Mouse (Mus musculus) cerebellum, postnatal 25 days (tissue): Measurements from ENCODE around the gene Snx32.
A peak's percentile ranks its signal among the peaks of the same experiment; 100 is the strongest.

Experiments used
- DNase-seq, 2 experiments: peaks; one replicate each; pipeline ENCODE4 v3.0.0; 2021; ENCODE audit warnings: mixed read lengths in 2 of 2

Snx32 gene

DNA sequence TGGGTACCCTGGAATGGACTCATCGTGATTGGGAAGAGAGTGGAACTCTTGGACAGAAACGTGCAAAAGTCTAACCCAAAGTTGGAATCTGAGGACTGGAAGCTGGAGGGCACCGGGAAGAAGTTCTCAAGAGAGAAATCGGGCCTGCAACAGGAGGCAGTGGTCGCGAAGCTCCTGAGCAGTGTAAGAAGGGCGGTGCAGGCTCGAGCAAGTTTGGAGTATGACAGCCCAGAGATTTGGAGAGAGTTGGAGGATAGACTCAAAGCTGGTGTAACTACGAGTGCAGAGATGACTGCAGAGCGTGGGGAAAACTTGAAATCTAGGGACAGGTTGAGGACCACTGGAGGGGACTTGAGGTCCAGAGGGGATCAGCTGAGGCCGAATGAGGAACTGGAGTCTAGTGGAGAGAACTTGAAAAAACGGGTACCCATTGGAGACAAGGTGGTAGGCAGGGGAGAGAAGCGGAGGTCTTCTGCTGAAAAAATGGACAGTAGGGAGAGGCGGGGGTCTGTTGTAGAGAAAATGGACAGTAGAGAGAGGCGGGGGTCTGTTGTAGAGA is 815 bp upstream of the Snx32 start:
- no peak for DNase-seq

DNA sequence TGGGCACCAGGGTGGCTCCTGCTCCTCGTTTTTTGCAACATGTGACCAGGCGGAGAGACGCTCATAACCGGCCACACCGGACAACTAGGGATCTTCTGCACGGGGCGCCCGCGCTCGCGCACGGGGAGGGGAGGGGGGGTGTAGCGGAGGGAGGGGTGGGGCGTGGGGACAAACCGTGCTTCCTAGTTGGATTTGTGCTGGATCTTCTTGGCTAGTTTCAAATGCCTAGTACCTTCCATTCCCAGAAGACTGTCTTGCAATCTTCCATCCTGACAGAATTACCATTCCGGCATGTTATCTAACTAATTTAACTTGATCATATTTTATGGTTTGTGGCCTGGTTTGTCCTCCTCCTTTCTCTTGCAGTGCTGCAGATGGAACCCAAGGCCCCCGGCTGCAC is 6.7 kb downstream of the Snx32 start, which contains the start of gene 1700020D05Rik:
TSS of gene 1700020D05Rik (minus strand) at position 101 of the 400 bp plus-strand sequence.
- no peak for DNase-seq

DNA sequence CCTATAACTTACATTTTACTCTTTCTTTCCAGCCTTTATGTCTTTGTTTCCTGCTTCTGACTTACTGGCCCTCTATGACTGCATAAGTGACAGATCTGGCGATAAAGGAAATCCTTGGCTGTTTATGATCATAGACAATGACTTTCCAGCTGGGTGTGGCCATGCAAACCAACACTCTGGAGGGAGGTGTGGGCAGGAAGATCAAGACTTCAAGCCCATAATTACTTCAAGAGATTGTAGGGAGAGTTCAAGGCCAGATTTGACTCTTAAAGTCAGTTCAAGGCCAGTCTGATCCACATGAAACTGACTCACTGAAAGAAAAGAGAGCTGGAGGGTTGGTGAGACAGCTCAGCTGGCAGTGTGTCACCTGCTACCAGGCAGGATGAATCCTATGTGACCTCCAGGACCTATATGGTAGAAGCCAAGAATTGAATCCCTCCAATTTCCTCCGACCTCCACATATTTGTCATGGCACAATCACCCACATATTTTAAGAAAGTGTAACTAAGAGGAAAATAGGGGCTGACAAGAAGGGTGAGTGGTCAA is 9.9 kb downstream of the Snx32 start:
- DNase-seq: no peak

GRCm38 (mm10) chr19:5496052-5496370 is 14.3 kb downstream of the Snx32 start:
- no peak for DNase-seq

DNA sequence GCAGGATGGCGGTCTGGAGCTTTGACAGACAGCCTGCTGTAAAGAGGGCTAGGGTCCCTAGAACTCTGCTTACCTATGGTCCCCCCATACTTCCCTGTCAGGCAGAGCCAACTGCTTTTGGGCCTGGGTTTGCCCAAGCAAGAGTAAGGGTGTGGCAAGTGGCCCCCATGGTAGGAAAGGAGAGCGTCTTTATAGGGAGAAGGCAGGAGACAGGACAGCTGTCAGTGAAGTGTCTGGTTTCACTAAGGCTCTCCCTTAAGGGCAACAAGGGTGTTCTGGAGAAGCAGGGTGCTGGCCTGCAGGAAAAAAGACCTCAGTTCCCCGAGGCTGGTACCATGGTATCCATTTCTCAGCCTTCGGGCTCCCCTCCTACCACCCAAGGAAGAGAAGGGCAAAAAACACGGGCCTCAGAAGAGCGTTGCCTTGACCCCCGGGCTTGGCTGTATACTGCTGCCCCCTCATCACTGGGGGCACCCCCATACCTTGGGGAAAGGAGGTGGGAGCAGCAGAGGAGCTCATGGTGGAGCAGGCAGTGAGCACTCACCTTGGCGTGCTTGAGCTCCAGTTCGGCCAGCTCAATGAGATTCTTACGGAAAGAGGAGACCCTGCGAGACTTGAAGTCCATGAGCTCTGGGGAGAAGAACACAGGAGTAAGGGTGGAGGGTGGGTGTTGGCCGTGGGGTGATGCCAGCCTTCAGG is 14.8 kb downstream of the Snx32 start:
- DNase-seq: no peak

DNA sequence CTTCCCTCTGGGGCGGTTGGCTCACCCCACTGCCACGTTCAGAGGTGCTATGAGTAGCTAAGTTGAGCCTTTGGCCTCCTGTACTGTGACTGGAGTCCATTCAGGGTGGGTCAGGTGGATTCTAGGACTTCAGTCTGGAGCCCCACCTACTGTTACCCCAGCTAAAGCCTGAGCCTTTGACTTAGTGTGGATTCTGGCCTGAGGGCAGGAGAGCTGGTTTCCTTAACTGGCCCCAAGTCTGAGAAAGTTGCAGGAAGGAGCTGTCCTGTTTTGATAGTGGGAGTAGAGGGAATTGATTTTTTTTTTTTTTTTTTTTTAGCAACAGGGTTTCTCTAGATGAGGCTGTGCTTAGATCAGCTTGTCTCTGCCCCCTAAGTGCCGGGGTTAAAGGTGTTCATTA is 16.0 kb downstream of the Snx32 start:
- no peak for DNase-seq

DNA sequence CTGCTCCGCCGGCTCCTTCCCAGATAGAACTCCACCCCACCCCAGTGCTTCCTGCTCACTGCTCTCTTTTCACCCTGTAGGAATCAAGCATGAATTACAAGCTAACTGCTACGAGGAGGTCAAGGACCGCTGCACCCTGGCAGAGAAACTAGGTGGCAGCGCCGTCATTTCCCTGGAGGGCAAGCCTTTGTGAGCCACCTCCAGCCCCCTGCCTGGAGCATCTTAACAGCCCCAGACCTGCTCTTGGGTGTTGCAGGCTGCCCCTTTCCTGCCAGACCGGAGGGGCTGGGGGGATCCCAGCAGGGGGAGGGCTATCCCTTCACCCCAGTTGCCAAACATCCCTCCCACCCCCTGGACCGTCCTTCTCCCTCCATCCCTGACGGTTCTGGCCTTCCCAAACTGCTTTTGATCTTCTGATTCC is 17.0 kb downstream of the Snx32 start:
- DNase-seq: peak; percentile 24 to 27

- DNase-seq: peak in 1 of 2 experiments; percentile 16
Observed at GRCm38 (mm10) chr19:5492641-5493040, 17.7 kb downstream of the Snx32 start.

DNA sequence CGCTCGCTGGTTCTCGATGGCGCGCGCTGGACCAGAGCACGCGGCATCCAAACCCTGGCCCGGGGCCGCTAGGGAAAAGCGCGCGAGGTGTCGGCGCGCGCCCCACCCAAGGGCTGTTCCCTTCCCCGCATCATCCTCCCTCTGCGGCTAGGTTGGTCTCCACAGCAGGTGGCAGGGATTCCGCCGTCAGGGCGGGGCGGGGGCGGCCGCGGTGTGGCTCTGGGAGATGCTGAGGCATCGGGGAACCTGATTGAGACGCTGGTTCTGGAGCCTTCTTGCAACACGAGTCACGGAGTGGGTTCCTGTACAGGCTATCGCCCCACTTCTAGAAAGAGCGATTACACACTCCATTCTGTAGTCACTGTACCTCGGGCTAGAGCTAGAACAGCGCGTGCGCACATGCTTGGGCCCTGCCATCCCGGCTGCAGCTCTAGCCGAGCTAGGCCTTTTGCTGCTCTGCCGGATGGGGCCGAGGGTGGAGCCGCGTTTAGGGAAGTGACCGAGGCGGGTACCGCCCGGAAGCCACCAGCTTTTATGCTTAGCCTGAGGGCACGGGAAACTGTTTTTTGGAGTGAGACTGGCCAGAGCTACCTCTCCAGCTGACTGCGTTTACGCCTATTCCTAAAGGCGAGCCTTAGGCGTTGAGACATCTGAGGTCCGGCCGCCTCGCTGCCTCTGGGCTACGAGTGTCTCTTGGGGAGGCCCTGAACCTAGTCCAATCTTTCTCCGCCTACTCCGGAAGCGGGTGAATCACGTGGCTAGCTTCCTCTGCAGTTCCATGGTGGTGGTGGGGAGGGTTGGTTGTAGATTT is 19.2 kb downstream of the Snx32 start:
- DNase-seq: peak; percentile 85

- DNase-seq: peak; percentile 95 to 97
Observed at GRCm38 (mm10) chr19:5490313-5490897, 19.9 kb downstream of the Snx32 start, which contains the start of gene Cfl1. Cfl1 (plus strand) TSS chr19:5490455.

GRCm38 (mm10) chr19:5489721-5490120 is 20.6 kb downstream of the Snx32 start:
- DNase-seq: peak; percentile 24 to 25

GRCm38 (mm10) chr19:5488878-5489571 is 21.3 kb downstream of the Snx32 start:
- DNase-seq: peak; percentile 97

- peak; percentile 98 for DNase-seq
Observed at GRCm38 (mm10) chr19:5487768-5488550, 22.4 kb downstream of the Snx32 start, which contains the start of gene Mus81. Mus81 (minus strand) TSS chr19:5488402.

DNA sequence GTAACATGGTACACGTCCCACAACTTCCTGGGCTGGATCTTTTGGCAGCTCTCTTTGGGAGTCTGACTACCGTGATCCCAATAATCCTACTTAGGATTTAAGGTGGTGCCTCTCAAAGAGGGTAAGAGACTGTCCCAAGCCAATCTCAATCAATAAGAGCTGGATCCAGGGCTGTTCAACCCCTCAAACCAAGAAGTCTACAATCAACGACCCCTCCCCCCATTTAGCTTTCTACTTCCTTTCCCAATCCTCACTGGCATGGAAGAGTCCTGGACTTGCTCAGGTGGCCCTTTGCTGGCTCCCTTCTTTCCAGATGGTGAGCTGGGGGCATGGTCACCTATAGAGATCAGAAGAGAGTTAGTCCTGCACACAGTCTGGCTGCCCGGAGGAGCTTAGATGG is 23.6 kb downstream of the Snx32 start:
- peak; percentile 39 to 44 for DNase-seq

DNA sequence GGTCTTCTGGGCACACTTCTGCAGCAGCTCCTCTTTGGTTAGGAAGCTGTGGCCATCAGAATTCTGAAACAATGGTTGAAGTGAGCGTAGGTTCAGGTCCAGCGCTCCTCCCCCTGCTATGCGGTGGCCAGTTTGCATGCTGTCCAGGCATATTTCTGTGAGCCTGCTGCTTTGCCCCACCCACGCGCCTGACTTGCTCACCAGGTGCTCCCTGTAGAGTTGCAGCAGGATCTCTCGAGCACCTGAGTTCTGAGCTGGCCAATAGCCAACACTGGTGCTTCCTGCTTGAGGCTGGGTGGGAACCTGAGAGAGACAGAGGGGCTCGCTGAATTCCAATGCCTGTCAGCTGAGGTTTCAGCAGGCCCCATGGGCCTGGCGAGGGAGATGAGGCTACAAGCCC is 24.1 kb downstream of the Snx32 start:
- DNase-seq: peak; percentile 84 to 85

- DNase-seq: peak; percentile 88
Observed at GRCm38 (mm10) chr19:5485821-5486220, 24.5 kb downstream of the Snx32 start.

DNA sequence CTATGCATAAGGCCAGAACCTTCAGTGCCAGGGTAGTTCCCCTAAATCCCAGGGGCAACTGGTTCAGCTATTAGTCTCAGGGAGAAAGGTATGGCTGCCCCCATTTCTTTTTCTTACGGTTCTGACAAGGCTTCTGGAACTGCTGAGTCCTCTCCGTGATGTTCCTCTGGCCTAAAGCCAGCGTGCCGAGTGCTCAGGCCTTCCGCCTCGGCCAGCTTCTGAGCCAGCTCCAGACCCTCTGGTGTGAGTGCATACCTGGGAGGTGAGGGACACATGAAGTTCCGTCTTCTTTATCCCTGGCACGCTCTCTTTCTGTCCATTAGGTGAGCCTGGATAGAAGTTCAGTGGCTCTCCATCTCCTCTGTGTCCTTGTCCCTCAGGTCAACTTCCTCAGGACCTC is 25.0 kb downstream of the Snx32 start:
- peak in 1 of 2 experiments; percentile 80 for DNase-seq

DNA sequence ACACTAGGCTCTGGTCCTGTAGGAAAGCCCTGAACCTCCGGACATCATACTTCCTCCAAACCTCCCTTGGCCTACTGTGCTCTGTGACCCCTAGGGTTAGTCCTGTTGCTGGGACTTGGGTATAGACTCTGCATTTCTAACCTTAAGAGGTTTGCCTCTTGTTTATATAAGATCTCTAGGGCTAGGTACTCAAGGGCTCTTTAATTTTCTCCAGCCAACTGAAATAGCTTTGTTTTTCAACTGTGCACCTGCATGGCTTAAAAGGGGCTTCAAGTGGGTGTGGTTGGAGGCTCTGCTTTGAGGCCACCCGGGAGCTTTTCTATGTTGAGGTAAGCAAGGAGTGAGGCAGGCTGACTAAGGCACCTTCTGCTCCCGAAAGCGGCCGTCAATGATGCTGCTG is 25.8 kb downstream of the Snx32 start:
- DNase-seq: no peak

DNA sequence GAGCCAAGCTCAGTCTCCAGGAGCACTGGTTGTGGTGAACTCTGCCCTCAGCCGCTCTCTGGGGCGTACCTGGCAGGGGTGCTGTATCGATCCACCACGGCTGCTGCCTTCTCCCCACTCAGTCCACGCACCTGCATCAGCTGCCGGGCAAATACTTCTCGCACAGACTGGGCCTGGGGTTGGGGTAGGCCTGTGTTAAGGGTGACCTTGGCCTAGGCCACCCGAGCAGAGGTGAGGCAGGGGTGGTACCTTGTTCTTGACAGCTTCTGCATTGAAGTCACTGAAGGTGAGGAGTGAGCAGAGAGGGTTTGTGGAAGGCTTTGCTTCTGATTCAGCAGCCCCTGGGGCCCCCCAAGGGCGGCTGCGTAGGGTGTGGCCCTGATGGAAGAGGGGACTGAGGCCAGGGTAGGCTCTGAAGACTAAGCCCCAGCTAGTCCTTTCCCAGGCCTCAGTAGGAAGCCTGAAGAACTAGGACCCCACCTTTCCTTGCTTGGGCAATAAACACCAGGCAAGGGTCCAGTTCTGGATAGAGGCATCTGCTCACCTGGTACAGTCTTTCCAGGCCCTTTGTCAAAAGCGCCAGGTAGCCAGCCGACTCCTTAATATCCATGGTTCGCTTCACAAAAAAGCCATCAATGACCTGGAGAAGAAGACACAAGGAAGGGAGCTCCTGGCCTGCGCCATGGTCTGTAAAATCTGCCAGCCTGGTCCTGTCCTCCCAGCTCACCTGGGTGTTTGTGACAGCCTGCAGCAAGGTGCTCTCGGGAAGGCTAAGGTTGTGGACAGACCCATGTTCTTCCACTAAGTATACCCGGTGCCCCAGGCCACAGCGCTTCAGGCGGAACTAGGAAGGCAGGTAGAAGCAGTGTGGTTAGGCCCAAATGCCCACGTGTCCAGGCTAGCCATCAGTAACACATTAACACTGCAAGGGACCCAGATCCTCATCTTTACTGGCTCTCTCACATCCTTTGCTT is 26.7 kb downstream of the Snx32 start:
- DNase-seq: peak; percentile 51

DNA sequence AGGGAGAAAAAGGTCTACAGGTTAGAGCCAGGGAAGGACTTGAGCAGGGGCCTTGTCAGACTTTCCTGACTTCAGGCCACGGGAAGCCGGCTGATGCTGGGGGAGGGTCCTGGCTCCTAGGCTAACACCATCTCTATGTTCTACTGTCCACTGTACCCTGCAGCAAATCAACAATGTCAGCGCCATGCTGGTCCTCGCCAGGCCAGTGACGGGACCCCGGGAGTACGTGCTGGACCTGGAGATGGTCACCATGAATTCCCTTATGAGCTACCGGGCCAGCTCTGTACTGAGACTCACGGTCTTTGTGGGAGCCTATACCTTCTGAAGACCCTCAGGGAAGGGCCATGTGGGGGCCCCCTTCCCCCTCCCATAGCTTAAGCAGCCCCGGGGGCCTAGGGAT is 28.9 kb downstream of the Snx32 start:
- peak in 1 of 2 experiments; percentile 39 for DNase-seq
